Mouse (Mus musculus) forebrain, embryonic 16.5 days (tissue): ENCODE results near the gene Acsl5. TPM values are rescaled to one million over a fixed set of nuclear protein-coding genes. Genes with fewer than 3 reads are reported as not detected.

ENCODE experiments used
- ATAC-seq: fragments of 200-750 bp; cut with Nextera tagmentation; 2 replicates; pipeline ENCODE4 v1.8.0; 2017; ENCODE audit warnings: mild to moderate bottlenecking, moderate library complexity
- H3K27ac ChIP-seq: fragments of 300-500 bp; sonication (generic); 2 replicates; pipeline ENCODE4 v1.5.1; 2014; ENCODE audit warnings: low read length, control low read depth
- H3K27me3 ChIP-seq: fragments of 300-500 bp; sonication (generic); replicated peaks from 2 replicates; pipeline ENCODE4 v1.6.1; 2014; ENCODE audit warnings: low read length; ENCODE audit not compliant: control insufficient read depth, insufficient read depth
- H3K36me3 ChIP-seq: fragments of 300-500 bp; sonication (generic); 2 replicates; pipeline ENCODE4 v1.6.1; 2014; ENCODE audit not compliant: control insufficient read depth, insufficient read depth
- H3K4me1 ChIP-seq: fragments of 300-500 bp; sonication (generic); replicated peaks from 2 replicates; pipeline ENCODE4 v1.6.1; 2014; ENCODE audit warnings: low read length; ENCODE audit not compliant: control insufficient read depth, insufficient read depth
- H3K4me2 ChIP-seq: fragments of 300-500 bp; sonication (generic); 2 replicates; pipeline ENCODE4 v1.6.1; 2014; ENCODE audit warnings: mild to moderate bottlenecking, low read length, control low read depth
- H3K4me3 ChIP-seq: fragments of 300-500 bp; sonication (generic); replicated peaks from 2 replicates; pipeline ENCODE4 v1.5.1; 2014; ENCODE audit warnings: mild to moderate bottlenecking, low read length, control low read depth
- H3K9ac ChIP-seq: fragments of 300-500 bp; sonication (generic); replicated peaks from 2 replicates; pipeline ENCODE4 v1.6.1; 2014; ENCODE audit warnings: low read depth, low read length, control low read depth
- H3K9me3 ChIP-seq: fragments of 300-500 bp; sonication (generic); 2 replicates; pipeline ENCODE4 v1.6.1; 2016; ENCODE audit warnings: low read length; ENCODE audit not compliant: control insufficient read depth
- WGBS: fragments of 180-500 bp; shearing (Covaris S2); extraction: QIAGEN DNeasy Blood & Tissue Kit; methylation state at CpG from one replicate; pipeline ENCODE4 v1.1.7; 2014; 5-methylcytosine and 5-hydroxymethylcytosine counted together
- polyA plus RNA-seq: library from polyadenylated mRNA; unstranded; fragments of >200 nt; fragmentation: Nextera tagmentation; extraction: Ambion mirVana; gene quantifications from 2 replicates; pipeline ENCODE4 v1.2.1, GENCODE M21; 2015

Acsl5 gene
- polyA plus RNA-seq, 1 experiment from 2014 or later = 13.4 TPM

GRCm38 (mm10) chr19:55217365-55217764 is 34.4 kb upstream of the Acsl5 start:
- H3K4me3 ChIP-seq = no peak overlapping the region

GRCm38 (mm10) chr19:55218192-55218739 is 33.5 kb upstream of the Acsl5 start:
- H3K4me1 ChIP-seq = peaks cover 7% of the 10 kb centered on the region
- H3K4me3 ChIP-seq = peak overlapping the region; percentile 39
- peak overlapping the region; percentile 68 for H3K4me2 ChIP-seq
- no peak overlapping the region for H3K27ac ChIP-seq
- ATAC-seq = peak; percentile 81
- H3K36me3 ChIP-seq = no peaks in the 10 kb centered on the region
- no peaks in the 10 kb centered on the region for H3K27me3 ChIP-seq
- H3K9ac ChIP-seq = peak overlapping the region; percentile 22
- no peaks in the 10 kb centered on the region for H3K9me3 ChIP-seq
- 2% methylated on average over 20 of the region's 20 CpGs for WGBS

More at GRCm38 (mm10) chr19:55217365-55217764, 34.4 kb upstream of the Acsl5 start:
- Histone ChIP-seq H3K4me2 (no peak overlapping the region), H3K27me3 (no peaks in the 10 kb centered on the region), H3K9ac (no peak overlapping the region), H3K4me1 (peaks cover 7% of the 10 kb centered on the region), H3K36me3 (no peaks in the 10 kb centered on the region), H3K9me3 (no peaks in the 10 kb centered on the region), H3K27ac (no peak overlapping the region)
- 85% methylated on average over 9 of the region's 9 CpGs for WGBS
- ATAC-seq = no peak

GRCm38 (mm10) chr19:55218741-55219221 is 33.0 kb upstream of the Acsl5 start:
- Histone ChIP-seq H3K4me3 (peak overlapping the region; percentile 39), H3K9ac (peak overlapping the region; percentile 22), H3K4me2 (peak overlapping the region; percentile 68), H3K27ac (no peak overlapping the region), H3K36me3 (no peaks in the 10 kb centered on the region), H3K27me3 (no peaks in the 10 kb centered on the region), H3K4me1 (peaks cover 7% of the 10 kb centered on the region), H3K9me3 (no peaks in the 10 kb centered on the region)
- ATAC-seq = peak; percentile 39
- 9% methylated on average over 12 of the region's 12 CpGs for WGBS

- Histone ChIP-seq H3K4me2 (no peak overlapping the region; the same call in 1 of the 2 replicates), H3K4me1 (peaks cover 7% of the 10 kb centered on the region), H3K9me3 (no peaks in the 10 kb centered on the region), H3K36me3 (no peaks in the 10 kb centered on the region), H3K9ac (no peak overlapping the region; the same call in 1 of the 2 replicates), H3K27me3 (no peaks in the 10 kb centered on the region), H3K4me3 (no peak overlapping the region), H3K27ac (no peak overlapping the region)
- WGBS = 77% methylated on average over 8 of the region's 8 CpGs
- ATAC-seq = no peak
Measured at GRCm38 (mm10) chr19:55219359-55219758, 32.4 kb upstream of the Acsl5 start.

GRCm38 (mm10) chr19:55221208-55221607 is 30.5 kb upstream of the Acsl5 start:
- Histone ChIP-seq H3K27me3 (no peaks in the 10 kb centered on the region), H3K9me3 (no peaks in the 10 kb centered on the region), H3K4me3 (no peak overlapping the region), H3K4me2 (no peak overlapping the region), H3K36me3 (no peaks in the 10 kb centered on the region), H3K4me1 (peaks cover 7% of the 10 kb centered on the region), H3K9ac (no peak overlapping the region), H3K27ac (no peak overlapping the region)
- no peak for ATAC-seq
- 77% methylated on average over 6 of the region's 6 CpGs for WGBS

GRCm38 (mm10) chr19:55222268-55222667 is 29.5 kb upstream of the Acsl5 start:
- no peaks in the 10 kb centered on the region for H3K27me3 ChIP-seq
- WGBS = 88% methylated on average over 9 of the region's 9 CpGs
- no peak overlapping the region for H3K9ac ChIP-seq
- H3K9me3 ChIP-seq = no peaks in the 10 kb centered on the region
- no peaks in the 10 kb centered on the region for H3K36me3 ChIP-seq
- H3K4me3 ChIP-seq = no peak overlapping the region
- H3K4me1 ChIP-seq = peaks cover 7% of the 10 kb centered on the region
- no peak for ATAC-seq
- H3K27ac ChIP-seq = no peak overlapping the region
- H3K4me2 ChIP-seq = no peak overlapping the region

GRCm38 (mm10) chr19:55226621-55227020 is 25.1 kb upstream of the Acsl5 start:
- H3K36me3 ChIP-seq = no peaks in the 10 kb centered on the region
- H3K27me3 ChIP-seq = no peaks in the 10 kb centered on the region
- no peak overlapping the region for H3K4me2 ChIP-seq
- H3K27ac ChIP-seq = no peak overlapping the region
- WGBS = 66% methylated on average over 5 of the region's 5 CpGs
- no peaks in the 10 kb centered on the region for H3K9me3 ChIP-seq
- H3K4me3 ChIP-seq = no peak overlapping the region
- H3K4me1 ChIP-seq = no peaks in the 10 kb centered on the region
- ATAC-seq = no peak
- H3K9ac ChIP-seq = no peak overlapping the region

- 86% methylated on average over 7 of the region's 7 CpGs for WGBS
- Histone ChIP-seq H3K9ac (no peak overlapping the region), H3K4me3 (no peak overlapping the region), H3K27me3 (no peaks in the 10 kb centered on the region), H3K4me1 (no peaks in the 10 kb centered on the region), H3K36me3 (no peaks in the 10 kb centered on the region), H3K27ac (no peak overlapping the region), H3K9me3 (no peaks in the 10 kb centered on the region), H3K4me2 (no peak overlapping the region)
- ATAC-seq = no peak
Measured at GRCm38 (mm10) chr19:55227135-55227534, 24.6 kb upstream of the Acsl5 start.

GRCm38 (mm10) chr19:55231081-55231480 is 20.7 kb upstream of the Acsl5 start:
- Histone ChIP-seq H3K9me3 (no peaks in the 10 kb centered on the region), H3K9ac (no peak overlapping the region), H3K4me3 (no peak overlapping the region), H3K27me3 (no peaks in the 10 kb centered on the region), H3K4me2 (no peak overlapping the region), H3K27ac (no peak overlapping the region), H3K36me3 (no peaks in the 10 kb centered on the region), H3K4me1 (no peaks in the 10 kb centered on the region)
- no peak for ATAC-seq
- WGBS = 86% methylated on average over 10 of the region's 10 CpGs

GRCm38 (mm10) chr19:55232136-55232535 is 19.6 kb upstream of the Acsl5 start:
- WGBS = 73% methylated on average over 8 of the region's 8 CpGs
- no peak for ATAC-seq

More at GRCm38 (mm10) chr19:55232136-55232535, 19.6 kb upstream of the Acsl5 start:
- no peak overlapping the region for H3K9ac ChIP-seq
- H3K4me1 ChIP-seq = no peaks in the 10 kb centered on the region
- H3K27me3 ChIP-seq = no peaks in the 10 kb centered on the region
- no peak overlapping the region for H3K4me2 ChIP-seq
- H3K36me3 ChIP-seq = no peaks in the 10 kb centered on the region
- no peaks in the 10 kb centered on the region for H3K9me3 ChIP-seq
- no peak overlapping the region for H3K4me3 ChIP-seq
- no peak overlapping the region for H3K27ac ChIP-seq
